Mouse (Mus musculus) cortical plate, adult 2 months (tissue): ENCODE results near the gene Spocd1.

Experiments
- CTCF ChIP-seq: fragments of 200-500 bp; IDR thresholded peaks from 2 replicates; pipeline ENCODE4 v1.5.1; 2011; ENCODE audit warnings: mild to moderate bottlenecking, control low read depth, low read length; ENCODE audit not compliant: insufficient read depth; ENCODE audit errors: extremely low read depth
- POLR2A ChIP-seq: fragments of 200-500 bp; IDR thresholded peaks from 2 replicates; pipeline ENCODE4 v1.6.1; 2011; ENCODE audit warnings: mild to moderate bottlenecking, low read length, control low read depth; ENCODE audit not compliant: insufficient read depth; ENCODE audit errors: extremely low read depth

DNA sequence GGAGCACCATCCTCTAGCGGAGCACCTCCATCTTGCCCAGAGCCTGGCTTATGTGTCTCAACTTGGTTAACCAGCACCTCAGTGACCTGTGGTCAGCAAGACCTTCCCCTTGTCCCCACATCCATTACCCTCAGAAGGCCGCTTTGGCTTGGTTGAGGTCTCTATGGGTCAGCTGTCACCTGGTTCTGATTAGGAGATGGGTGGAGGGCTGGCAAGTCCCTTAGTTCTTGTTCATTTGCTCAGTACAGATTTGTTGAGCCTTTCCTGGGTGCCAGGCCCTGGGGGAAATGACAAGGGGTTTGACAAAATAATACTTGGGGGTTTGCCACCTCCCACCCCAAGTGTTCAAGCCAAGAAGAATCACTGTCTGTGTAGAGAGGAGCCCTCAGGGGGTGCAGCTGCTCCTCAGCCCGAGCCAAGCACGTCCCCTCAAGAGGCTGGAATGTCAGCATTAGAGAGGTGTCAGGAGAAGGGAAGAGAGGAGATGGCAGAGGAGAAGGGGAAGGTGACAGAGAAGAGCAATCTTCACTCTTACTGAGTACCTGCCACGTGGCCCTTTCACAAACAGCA lies 23.3 kb downstream of the Spocd1 start:
- TF ChIP-seq CTCF (no peak), POLR2A (no peak)
